Mouse (Mus musculus) G1E (cell line): ENCODE measurements around the gene Zfp553.

Source experiments
- CTCF ChIP-seq: IDR thresholded peaks from 2 replicates; pipeline ENCODE4 v1.5.1; 2012; ENCODE audit warnings: low read depth, low read length, inconsistent platforms, mixed read lengths
- GATA1 ChIP-seq: IDR thresholded peaks from 2 replicates; pipeline ENCODE4 v1.6.1; 2012; ENCODE audit warnings: borderline replicate concordance, low read length, inconsistent platforms, mixed read lengths
- GATA2 ChIP-seq: IDR thresholded peaks from 2 replicates; pipeline ENCODE4 v1.6.1; 2012; ENCODE audit warnings: low read depth, low read length, inconsistent platforms, borderline replicate concordance

- TF ChIP-seq CTCF (no peak), GATA2 (no peak), GATA1 (no peak)
Observed at GRCm38 (mm10) chr7:127190672-127191071, 42.2 kb upstream of the Zfp553 start.
